Mouse (Mus musculus): Measurements from ENCODE around the gene Fgfr2. TPM values are rescaled to one million over a fixed set of nuclear protein-coding genes. Genes with fewer than 3 reads are reported as not detected.
"Not testable (repeated sequence)": the region's sequence is repeated elsewhere in the genome, so short reads cannot be mapped to it uniquely, and the experiment has no call there.

The Fgfr2 gene
- total RNA-seq, 2 experiments from 2014 or later: 190 to 480 TPM

DNA sequence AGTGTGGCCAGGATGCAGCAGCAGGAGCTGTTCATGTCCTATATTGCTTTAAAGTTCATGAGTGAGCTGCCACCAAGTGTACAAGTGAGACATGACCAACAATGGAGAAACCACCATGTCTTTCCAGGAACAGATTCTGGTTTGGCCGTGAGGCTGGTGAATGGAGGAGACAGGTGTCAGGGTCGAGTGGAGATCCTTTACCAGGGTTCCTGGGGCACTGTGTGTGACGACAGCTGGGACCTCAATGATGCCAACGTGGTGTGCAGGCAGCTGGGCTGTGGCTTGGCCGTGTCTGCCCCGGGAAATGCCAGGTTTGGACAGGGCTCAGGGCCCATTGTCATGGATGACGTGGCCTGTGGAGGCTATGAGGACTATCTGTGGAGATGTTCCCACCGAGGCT, 2082.4 kb downstream of the Fgfr2 start:
- DNase-seq: not testable (repeated sequence)

GRCm38 (mm10) chr7:131037083-131037482, 2086.1 kb downstream of the Fgfr2 start:
- no peak for DNase-seq

DNA sequence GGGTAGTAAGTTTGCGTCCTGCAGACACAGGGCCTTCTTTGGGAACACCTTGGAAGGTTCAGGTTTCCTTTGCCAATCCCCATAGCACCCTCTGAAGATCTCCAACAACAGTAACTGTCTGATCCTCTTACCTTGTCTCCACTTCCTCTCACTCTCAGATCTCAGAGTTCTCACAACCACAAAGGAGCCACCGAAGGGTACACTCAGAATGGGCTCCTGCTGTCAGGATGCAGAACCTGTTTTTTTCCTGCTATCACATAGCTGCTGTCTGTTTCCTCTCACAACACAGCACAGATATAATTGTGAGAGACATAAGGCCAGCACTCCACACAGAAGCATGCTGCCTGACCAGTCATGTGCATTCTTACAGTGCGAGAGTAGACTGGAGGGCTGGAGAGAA, 2086.8 kb downstream of the Fgfr2 start:
- DNase-seq: no peak

- DNase-seq: no peak
These were observed 2091.4 kb downstream of the Fgfr2 start, which contains the start of gene Dmbt1 for GRCm38 (mm10) chr7:131031755-131032154. Dmbt1 (plus strand) TSS chr7:131032053.

DNA sequence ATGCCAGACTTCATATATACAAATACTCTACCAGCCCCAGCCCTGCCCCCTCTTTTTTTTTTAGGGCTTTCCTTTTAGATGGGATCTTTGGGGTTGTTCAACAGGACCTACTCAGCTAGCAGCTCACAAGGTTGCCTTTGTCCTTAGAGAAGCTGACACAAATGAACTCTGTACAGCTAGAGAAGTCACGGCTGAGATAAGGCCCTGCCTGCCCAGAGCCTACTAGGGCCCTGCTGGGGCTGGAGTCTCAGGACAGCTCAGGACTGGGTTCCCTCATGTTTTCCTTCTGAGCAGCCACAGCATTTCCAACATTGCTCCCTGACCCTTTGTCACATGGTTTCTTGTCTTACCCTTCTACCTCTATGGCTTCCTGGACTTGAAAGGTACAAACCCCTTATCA, 2095.6 kb downstream of the Fgfr2 start:
- no peak for DNase-seq

GRCm38 (mm10) chr7:131024807-131025206, 2098.3 kb downstream of the Fgfr2 start:
- no peak for DNase-seq

- no peak for DNase-seq
These were observed 2104.0 kb downstream of the Fgfr2 start for GRCm38 (mm10) chr7:131019181-131019580.

DNA sequence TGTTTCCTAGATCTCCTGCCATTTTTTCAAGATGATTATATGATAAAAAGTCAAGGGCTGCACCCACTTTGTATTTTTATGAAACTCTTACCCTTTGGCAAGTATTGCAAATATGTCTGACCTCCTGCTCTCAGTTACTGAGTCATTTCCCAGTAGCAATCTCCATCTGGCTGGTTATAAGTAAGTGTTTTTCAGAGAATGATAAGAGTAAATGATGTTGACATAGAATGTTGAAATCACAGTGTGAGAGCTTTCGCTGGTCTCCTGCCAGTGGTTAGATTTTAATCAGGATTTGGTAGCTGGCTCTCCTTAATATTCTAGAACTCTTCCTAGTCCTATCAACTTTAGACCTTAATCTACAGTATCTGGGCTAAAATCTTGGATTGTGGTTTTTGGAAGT, 2111.2 kb downstream of the Fgfr2 start:
- DNase-seq: peak; percentile 5 to 30

DNA sequence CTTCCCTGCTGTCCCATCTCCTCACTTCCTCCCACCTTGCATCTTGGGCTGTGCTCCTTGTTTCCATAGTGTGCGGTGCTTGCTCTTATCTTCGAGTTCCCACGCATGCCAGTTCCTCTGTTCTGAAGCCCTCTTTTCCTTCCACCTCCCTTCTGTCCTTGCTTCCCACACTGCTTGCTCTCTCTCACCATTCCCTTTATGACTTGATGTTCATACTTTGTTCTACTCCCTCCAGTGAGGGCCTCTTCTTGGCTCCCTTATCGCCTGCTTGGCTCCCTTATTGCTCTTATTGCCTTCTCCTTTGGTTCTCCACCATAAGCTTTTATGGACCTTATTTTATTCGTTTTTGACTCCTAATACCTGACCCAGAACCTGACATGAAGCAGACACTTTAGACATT, 2114.0 kb downstream of the Fgfr2 start:
- DNase-seq: no peak

GRCm38 (mm10) chr7:131007221-131007620, 2115.9 kb downstream of the Fgfr2 start:
- DNase-seq: no peak

GRCm38 (mm10) chr7:131004071-131004470, 2119.1 kb downstream of the Fgfr2 start:
- no peak for DNase-seq

DNA sequence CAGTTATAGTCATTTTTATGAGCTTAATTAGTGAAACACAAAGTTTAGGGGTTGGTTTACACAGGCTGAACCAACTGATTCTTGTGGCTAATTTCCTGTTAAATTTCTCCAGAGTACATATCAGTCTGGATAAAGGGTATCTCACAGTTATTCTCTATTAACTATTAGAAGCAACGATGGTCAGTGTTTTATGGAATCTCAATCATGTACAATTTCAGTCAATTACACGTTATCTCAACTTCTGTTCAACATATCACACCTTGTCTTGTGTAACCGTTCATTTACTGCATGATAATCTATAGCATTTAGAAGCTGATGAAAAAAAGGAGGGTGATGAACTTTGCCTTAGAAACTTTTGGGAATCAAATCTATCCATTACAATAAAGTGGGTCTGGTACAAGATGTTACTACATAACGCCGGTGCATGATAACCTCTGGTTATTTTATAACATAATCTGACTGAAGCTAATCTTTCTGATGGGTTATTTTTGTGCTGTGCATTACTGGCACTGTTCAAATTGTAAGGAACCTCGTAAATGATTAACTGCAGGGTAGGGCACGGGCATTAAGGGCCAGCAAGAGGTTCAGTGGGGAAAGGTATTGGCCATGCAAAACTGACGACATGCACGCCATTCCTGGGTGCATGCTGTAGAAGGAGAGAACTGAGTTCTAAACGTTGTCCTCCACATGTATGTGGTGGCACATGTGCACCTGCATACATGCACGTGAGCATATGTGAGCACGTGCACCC, 2121.0 kb downstream of the Fgfr2 start:
- DNase-seq: no peak

DNA sequence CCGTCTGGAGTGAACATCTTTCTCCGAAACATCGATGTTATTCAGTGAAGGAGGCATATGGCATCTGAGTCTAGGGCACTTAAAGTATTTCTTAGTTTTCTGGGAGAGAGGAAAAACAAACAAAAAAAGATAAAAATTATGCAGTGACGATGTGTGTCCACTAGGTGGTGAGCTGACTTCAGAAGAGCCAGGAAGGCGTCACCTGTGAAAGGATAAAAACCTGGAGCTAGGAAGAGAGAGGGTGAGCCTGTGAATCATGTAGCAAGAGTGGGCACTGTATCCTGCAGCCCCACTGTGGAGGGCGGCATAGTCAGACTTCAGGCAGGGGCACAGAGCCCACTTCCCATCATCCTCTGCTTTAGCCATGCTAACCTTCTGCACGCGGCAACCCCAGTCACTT, 2129.2 kb downstream of the Fgfr2 start:
- DNase-seq: no peak

- no peak for DNase-seq
These were observed 2131.9 kb downstream of the Fgfr2 start for GRCm38 (mm10) chr7:130991174-130991789.

GRCm38 (mm10) chr7:130989371-130989770, 2133.8 kb downstream of the Fgfr2 start:
- DNase-seq: peak; percentile 54 to 61

DNA sequence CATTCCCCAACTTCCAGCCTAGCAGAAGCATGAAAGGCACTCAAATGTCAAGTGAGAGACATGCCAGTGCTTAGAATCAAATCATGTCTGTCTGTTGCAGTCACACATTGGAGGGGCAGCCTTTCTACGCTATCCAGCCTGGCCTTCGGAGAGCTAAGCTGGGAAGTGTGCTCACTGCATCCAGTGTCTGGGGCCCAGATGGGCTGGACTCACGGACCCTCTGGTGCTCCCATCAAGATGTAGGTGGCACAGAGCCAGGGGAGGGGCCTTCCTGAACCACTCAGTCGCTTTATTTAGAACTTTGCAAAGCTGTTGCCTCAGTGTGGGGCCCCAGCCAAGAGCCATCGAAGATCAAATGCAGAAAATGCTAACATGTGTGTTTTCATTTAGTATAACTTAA, 2135.0 kb downstream of the Fgfr2 start:
- no peak for DNase-seq

DNA sequence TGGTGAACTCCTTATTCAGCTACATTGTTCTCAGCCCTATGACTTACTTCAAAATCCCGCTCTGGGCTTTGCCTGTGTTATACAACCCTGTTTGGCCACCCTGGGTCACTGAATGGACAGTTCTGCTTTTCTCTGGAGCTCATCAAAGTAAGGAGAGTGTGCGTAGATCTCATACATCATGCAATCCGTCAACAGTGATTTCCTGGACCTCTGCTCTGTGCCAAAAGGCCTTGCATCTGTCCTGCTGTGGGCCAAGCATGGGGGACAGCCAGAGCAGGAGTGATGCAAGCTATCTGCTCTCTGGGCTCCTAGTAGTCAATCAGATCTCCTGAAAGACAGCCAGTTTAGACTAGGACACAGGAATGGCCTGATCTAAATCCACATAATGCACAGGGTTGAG, 2137.4 kb downstream of the Fgfr2 start:
- DNase-seq: peak; percentile 24 to 53

GRCm38 (mm10) chr7:130985193-130985592, 2138.0 kb downstream of the Fgfr2 start:
- DNase-seq: no peak

GRCm38 (mm10) chr7:130984294-130984693, 2138.9 kb downstream of the Fgfr2 start:
- no peak for DNase-seq

- DNase-seq: no peak
These were observed 2140.3 kb downstream of the Fgfr2 start for GRCm38 (mm10) chr7:130982881-130983280.

DNA sequence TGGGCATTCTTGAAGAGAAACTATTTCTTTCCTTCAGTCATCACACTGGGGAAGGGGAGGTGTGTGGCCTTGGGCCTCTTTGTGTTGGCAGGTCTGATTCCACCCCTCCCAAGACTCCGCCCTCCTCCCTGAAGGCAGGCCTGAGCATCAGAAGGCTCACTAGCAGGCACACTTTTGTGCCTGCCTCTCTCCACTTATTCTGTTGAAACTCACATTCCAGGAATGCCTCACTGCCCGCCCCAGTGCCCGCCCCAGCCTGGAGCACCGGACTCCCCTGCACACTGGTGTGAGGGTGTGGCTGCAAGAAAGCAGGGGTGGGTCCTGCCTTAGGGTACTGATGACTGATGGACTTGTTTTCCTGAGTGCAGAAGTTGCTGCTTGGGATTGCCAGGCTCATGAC, 2140.8 kb downstream of the Fgfr2 start:
- no peak for DNase-seq

DNA sequence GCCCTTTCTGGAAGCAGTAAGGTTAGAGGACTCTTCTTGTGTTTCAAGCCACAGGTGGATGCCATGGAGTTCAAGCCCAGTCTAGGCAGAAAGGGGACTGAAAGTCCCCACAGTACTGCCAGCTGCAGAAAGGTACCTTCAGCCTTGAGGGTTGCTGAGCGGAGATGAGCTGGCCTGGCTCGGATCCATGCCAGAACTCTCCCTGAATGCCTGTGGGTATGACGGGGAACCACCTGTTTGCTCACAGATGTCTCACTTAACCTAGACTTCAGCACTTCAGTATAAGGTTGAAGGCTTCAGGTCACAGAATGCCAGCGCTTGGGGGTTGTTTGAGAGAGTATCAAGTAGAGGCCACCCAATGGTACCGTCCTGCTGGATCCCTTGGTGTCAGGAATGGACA, 2143.0 kb downstream of the Fgfr2 start:
- peak; percentile 81 to 83 for DNase-seq

DNA sequence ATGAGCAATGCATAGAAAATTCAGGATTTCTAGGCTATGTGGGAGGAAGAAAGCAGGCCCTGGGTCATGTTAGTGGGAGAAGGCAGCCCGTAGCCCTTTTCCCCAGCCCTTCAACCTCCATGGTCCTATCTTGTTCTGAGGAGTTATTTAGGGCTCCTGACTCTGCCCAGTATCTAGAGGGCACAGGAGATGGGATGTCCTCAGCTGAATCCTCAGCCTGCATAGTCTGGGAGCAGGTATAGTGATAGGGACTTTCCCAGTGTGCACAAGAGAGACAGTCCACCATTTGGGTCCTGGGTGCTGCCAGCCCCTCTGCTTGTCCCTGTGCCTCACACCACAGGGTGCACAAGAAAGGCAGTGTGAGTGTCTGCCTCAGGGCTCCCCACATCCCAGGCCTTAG, 2144.6 kb downstream of the Fgfr2 start:
- no peak for DNase-seq

Data from adrenal gland, postnatal 36 days (tissue).